Comparison of ENCODE assay signal across 18 mouse cellular contexts in genomic region chr16:21536240-21537005, GRCm38 (mm10).
DNase-seq lines count a peak whose midpoint lies in the region; ATAC-seq and TF ChIP-seq lines count a peak whose summit lies in the region.
"Had no signal": no experiment of that assay in that cellular context is flagged by ENCODE, and none has a peak within 500 bp of the region (broad histone marks: within the 10 kb centered on the region; RNA-seq: fewer than 3 reads in every experiment).

No protein-coding gene starts in this region.

- H3K4me1 ChIP-seq in embryonic facial prominence, embryonic 14.5 days (ENCODE audit: control insufficient read depth, insufficient read depth, low read length) = no peaks in the 10 kb centered on the region
- no peaks in the 10 kb centered on the region for H3K4me1 ChIP-seq in embryonic facial prominence, embryonic 10.5 days
- no peaks in the 10 kb centered on the region for H3K4me1 ChIP-seq in intestine, postnatal 0 days (replicated peaks; ENCODE audit: control insufficient read depth, insufficient read depth, low read length)
- H3K4me1 ChIP-seq in intestine, embryonic 16.5 days (ENCODE audit: control insufficient read depth, insufficient read depth, low read length) = no peaks in the 10 kb centered on the region
- H3K4me1 ChIP-seq in lung, embryonic 16.5 days (replicated peaks; ENCODE audit: control insufficient read depth, insufficient read depth, low read length) = no peaks in the 10 kb centered on the region
- H3K4me1 ChIP-seq: midbrain, embryonic 15.5 days had no signal

- no peaks in the 10 kb centered on the region for H3K27me3 ChIP-seq in embryonic facial prominence, embryonic 14.5 days (replicated peaks; ENCODE audit: control insufficient read depth, insufficient read depth, low read length)
- H3K27me3 ChIP-seq in embryonic facial prominence, embryonic 10.5 days (replicated peaks; ENCODE audit: low read depth, poor library complexity, severe bottlenecking) = no peaks in the 10 kb centered on the region
- no peaks in the 10 kb centered on the region for H3K27me3 ChIP-seq in intestine, postnatal 0 days (replicated peaks; ENCODE audit: control insufficient read depth, insufficient read depth, low read length)
- no peaks in the 10 kb centered on the region for H3K27me3 ChIP-seq in intestine, embryonic 16.5 days (replicated peaks; ENCODE audit: control insufficient read depth, insufficient read depth, low read length)
- H3K27me3 ChIP-seq in lung, embryonic 16.5 days (ENCODE audit: control insufficient read depth, insufficient read depth, low read depth, low read length) = no peaks in the 10 kb centered on the region
- H3K27me3 ChIP-seq: midbrain, embryonic 15.5 days had no signal

- WGBS in embryonic facial prominence, embryonic 14.5 days = 74% methylated on average over 7 of the region's 7 CpGs
- WGBS in embryonic facial prominence, embryonic 10.5 days = 87% methylated on average over 7 of the region's 7 CpGs
- WGBS in intestine, postnatal 0 days = 79% methylated on average over 7 of the region's 7 CpGs
- 83% methylated on average over 7 of the region's 7 CpGs for WGBS in intestine, embryonic 16.5 days
- 74% methylated on average over 7 of the region's 7 CpGs for WGBS in lung, embryonic 16.5 days

- H3K4me3 ChIP-seq in embryonic facial prominence, embryonic 14.5 days (ENCODE audit: low read depth, low read length) = no peak overlapping the region
- H3K4me3 ChIP-seq in embryonic facial prominence, embryonic 10.5 days = no peak overlapping the region
- H3K4me3 ChIP-seq in intestine, postnatal 0 days (ENCODE audit: low read depth, low read length) = no peak overlapping the region
- H3K4me3 ChIP-seq in intestine, embryonic 16.5 days (ENCODE audit: low read length) = no peak overlapping the region
- no peak overlapping the region for H3K4me3 ChIP-seq in lung, embryonic 16.5 days (ENCODE audit: low read length)
- H3K4me3 ChIP-seq: midbrain, embryonic 15.5 days had no signal

- no peaks in the 10 kb centered on the region for H3K36me3 ChIP-seq in embryonic facial prominence, embryonic 14.5 days (ENCODE audit: control insufficient read depth, insufficient read depth, low read length)
- H3K36me3 ChIP-seq in embryonic facial prominence, embryonic 10.5 days (replicated peaks) = no peaks in the 10 kb centered on the region
- peaks cover 11% of the 10 kb centered on the region; the same call in 1 of the 2 replicates for H3K36me3 ChIP-seq in intestine, postnatal 0 days (ENCODE audit: control insufficient read depth, insufficient read depth)
- H3K36me3 ChIP-seq in intestine, embryonic 16.5 days (ENCODE audit: control insufficient read depth, insufficient read depth, low read length) = no peaks in the 10 kb centered on the region
- H3K36me3 ChIP-seq in lung, embryonic 16.5 days (ENCODE audit: control insufficient read depth, insufficient read depth, low read length) = no peaks in the 10 kb centered on the region

- H3K9me3 ChIP-seq in embryonic facial prominence, embryonic 14.5 days (ENCODE audit: control insufficient read depth, low read length) = no peaks in the 10 kb centered on the region
- no peaks in the 10 kb centered on the region for H3K9me3 ChIP-seq in embryonic facial prominence, embryonic 10.5 days
- H3K9me3 ChIP-seq in intestine, postnatal 0 days (ENCODE audit: control insufficient read depth) = no peaks in the 10 kb centered on the region
- H3K9me3 ChIP-seq in intestine, embryonic 16.5 days (ENCODE audit: control insufficient read depth, low read length) = no peaks in the 10 kb centered on the region
- H3K9me3 ChIP-seq in lung, embryonic 16.5 days (ENCODE audit: control insufficient read depth, low read length) = no peaks in the 10 kb centered on the region
- H3K9me3 ChIP-seq: G1E; midbrain, embryonic 15.5 days had no signal

- H3K9ac ChIP-seq in embryonic facial prominence, embryonic 14.5 days (ENCODE audit: low read depth, low read length) = no peak overlapping the region
- no peak overlapping the region for H3K9ac ChIP-seq in intestine, postnatal 0 days (ENCODE audit: low read depth, low read length)
- H3K9ac ChIP-seq in intestine, embryonic 16.5 days (ENCODE audit: low read depth, low read length) = no peak overlapping the region
- no peak overlapping the region for H3K9ac ChIP-seq in lung, embryonic 16.5 days (ENCODE audit: low read length)
- H3K9ac ChIP-seq: lung, embryonic 14.5 days; midbrain, embryonic 15.5 days had no signal

- no peak overlapping the region for H3K4me2 ChIP-seq in embryonic facial prominence, embryonic 14.5 days (ENCODE audit: low read depth, low read length)
- no peak overlapping the region for H3K4me2 ChIP-seq in intestine, postnatal 0 days (replicated peaks; ENCODE audit: low read depth)
- H3K4me2 ChIP-seq in intestine, embryonic 16.5 days (ENCODE audit: low read depth, low read length) = no peak overlapping the region
- H3K4me2 ChIP-seq in lung, embryonic 16.5 days (ENCODE audit: low read depth, low read length) = no peak overlapping the region
- H3K4me2 ChIP-seq: lung, embryonic 14.5 days; midbrain, embryonic 15.5 days had no signal

- ATAC-seq in embryonic facial prominence, embryonic 14.5 days (ENCODE audit: low read depth) = peak; percentile 30; the same call in 1 of the 2 replicates
- no peak for ATAC-seq in intestine, postnatal 0 days
- ATAC-seq in intestine, embryonic 16.5 days = no peak
- peak; percentile 26; the same call in 1 of the 2 replicates for ATAC-seq in lung, embryonic 16.5 days (ENCODE audit: low read depth)
- ATAC-seq: CD4-positive, CD25-positive, alpha-beta regulatory T cell, adult 4 months; forebrain, embryonic 14.5 days; midbrain, embryonic 15.5 days had no signal

- peak; percentile 16; the same call in 1 of the 2 replicates for TF ChIP-seq CTCF in intestine, postnatal 0 days (IDR thresholded peaks at IDR 0.05; ENCODE audit: low read depth)

- DNase-seq in embryonic facial prominence, embryonic 14.5 days (ENCODE audit: low spot score) = no peak
- no peak for DNase-seq in embryonic facial prominence, embryonic 10.5 days (ENCODE audit: low spot score)
- no peak for DNase-seq in lung, postnatal 14 days
- DNase-seq in kidney, postnatal 14 days = peak; percentile 33
- no peak for DNase-seq in layer of hippocampus, postnatal 14 days (ENCODE audit: low spot score in 2 of 2)
- DNase-seq: cerebellum, postnatal 25 days; gastrocnemius, postnatal 36 days; heart, postnatal 36 days; right cerebral cortex, adult 18-20 months; thymus, adult 2 months had no signal

- H3K27ac ChIP-seq in embryonic facial prominence, embryonic 14.5 days (replicated peaks; ENCODE audit: low read depth, low read length) = no peak overlapping the region
- no peak overlapping the region for H3K27ac ChIP-seq in embryonic facial prominence, embryonic 10.5 days (replicated peaks)
- no peak overlapping the region for H3K27ac ChIP-seq in intestine, postnatal 0 days (ENCODE audit: low read depth, low read length)
- no peak overlapping the region for H3K27ac ChIP-seq in intestine, embryonic 16.5 days (ENCODE audit: low read length)
- H3K27ac ChIP-seq in lung, embryonic 16.5 days (ENCODE audit: low read length) = no peak overlapping the region
- H3K27ac ChIP-seq: midbrain, embryonic 15.5 days had no signal

Comparison
In these comparisons a context has a peak if more than half of its experiments do, and no peak if none do; other contexts are left out.
1. ATAC-seq: peak in embryonic facial prominence, embryonic 14.5 days (single experiment) and lung, embryonic 16.5 days (single experiment); none in intestine, postnatal 0 days (single experiment) and intestine, embryonic 16.5 days (single experiment).